Mouse (Mus musculus): ENCODE data around the gene Gab2.

GRCm38 (mm10) chr7:97223836-97224235 is 142.4 kb downstream of the Gab2 start:
- no peak for TF ChIP-seq ZNF384 (IDR thresholded peaks at IDR 0.05; ENCODE audit: low read depth, low read length)
- TF ChIP-seq CHD2 (IDR thresholded peaks at IDR 0.05; ENCODE audit: low read depth, low read length) = no peak

Measured in ES-E14 (cell line).